Mouse (Mus musculus) erythroblast, adult 5-6 weeks (primary cell): ENCODE results near the gene Spo11. TPM values are rescaled to one million over a fixed set of nuclear protein-coding genes. Genes with fewer than 3 reads are reported as not detected.

ENCODE experiments used
- ATAC-seq: replicated peaks from 2 replicates; pipeline ENCODE4 v1.8.0; 2016; ENCODE audit warnings: moderate number of reproducible peaks, mild to moderate bottlenecking, moderate TSS enrichment, inconsistent platforms; ENCODE audit not compliant: poor library complexity, low FRiP score, severe bottlenecking
- total RNA-seq, 2 experiments: library from RNA; stranded (forward) in 1 of 2; stranded (reverse) in 1 of 2; fragments of 150-400 nt in 1 of 2; fragments of 200-764, 138-1000 nt in 1 of 2; gene quantifications; 2 replicates each; pipeline versions ENCODE4 v1.2.3 to v1.2.4; 2015 to 2017; ENCODE audit warnings: low replicate concordance in 2 of 2

The Spo11 gene
- total RNA-seq (2015; ENCODE audit: low replicate concordance) (not detected in 2 replicates), total RNA-seq (2017; ENCODE audit: low replicate concordance) (not detected in 2 replicates)

- no peak for ATAC-seq
These were observed at the start of gene Spo11 for GRCm38 (mm10) chr2:172977409-172978130. Spo11 (plus strand) TSS chr2:172977700.

- ATAC-seq, result no peak
These were observed 47.5 kb upstream of the Spo11 start for GRCm38 (mm10) chr2:172929905-172930436.

- ATAC-seq, result no peak
These were observed 46.2 kb upstream of the Spo11 start for GRCm38 (mm10) chr2:172931137-172931898.

- no peak for ATAC-seq
These were observed 43.7 kb upstream of the Spo11 start for GRCm38 (mm10) chr2:172933631-172934419.

GRCm38 (mm10) chr2:172934420-172934788, 43.1 kb upstream of the Spo11 start:
- ATAC-seq, result no peak

GRCm38 (mm10) chr2:172934891-172935740, 42.4 kb upstream of the Spo11 start:
- no peak for ATAC-seq

GRCm38 (mm10) chr2:172935776-172936562, 41.5 kb upstream of the Spo11 start:
- no peak for ATAC-seq

GRCm38 (mm10) chr2:172936844-172937243, 40.7 kb upstream of the Spo11 start:
- no peak for ATAC-seq

- no peak for ATAC-seq
These were observed 39.9 kb upstream of the Spo11 start for GRCm38 (mm10) chr2:172937326-172938190.

GRCm38 (mm10) chr2:172938761-172939638, 38.5 kb upstream of the Spo11 start:
- no peak for ATAC-seq

GRCm38 (mm10) chr2:172939639-172940002, 37.9 kb upstream of the Spo11 start:
- no peak for ATAC-seq

- no peak for ATAC-seq
These were observed 37.3 kb upstream of the Spo11 start, which contains the start of gene Bmp7 for GRCm38 (mm10) chr2:172940003-172940798. Bmp7 (minus strand) TSS chr2:172940321.

GRCm38 (mm10) chr2:172940799-172941163, 36.7 kb upstream of the Spo11 start:
- ATAC-seq, result no peak

GRCm38 (mm10) chr2:172949051-172949450, 28.4 kb upstream of the Spo11 start:
- ATAC-seq, result no peak

- no peak for ATAC-seq
These were observed 27.3 kb upstream of the Spo11 start for GRCm38 (mm10) chr2:172950119-172950676.

- no peak for ATAC-seq
These were observed 26.8 kb upstream of the Spo11 start for GRCm38 (mm10) chr2:172950722-172951121.
